Mouse (Mus musculus) left cerebral cortex, adult 2 months (tissue): ENCODE results near the gene Tmem140. TPM values are rescaled to one million over a fixed set of nuclear protein-coding genes. Genes with fewer than 3 reads are reported as not detected.
A peak's percentile ranks its signal among the peaks of the same experiment; 100 is the strongest.

ENCODE experiments used
- DNase-seq, 2 experiments: peaks; one replicate each; pipeline ENCODE4 v3.0.0; 2021 to 2022; ENCODE audit warnings: low spot score in 2 of 2, mixed read lengths in 1 of 2; ENCODE audit errors: extremely low spot score in 1 of 2
- H3K27ac ChIP-seq: fragments of 200-600 bp; 2 replicates; pipeline ENCODE4 v1.8.1; 2022
- H3K4me3 ChIP-seq: fragments of 200-600 bp; 2 replicates; pipeline ENCODE4 v1.8.1; 2022
- CTCF ChIP-seq: fragments of 200-600 bp; IDR thresholded peaks from 2 replicates; pipeline ENCODE4 v1.8.1; 2022; ENCODE audit warnings: antibody characterized with exemption, mild to moderate bottlenecking, moderate library complexity
- intact Hi-C: fragments of 180-260 bp; cut with DNase I; formaldehyde crosslinking; loops from one replicate; pipeline ENCODE4 v1.15.1; 2025
- total RNA-seq, 2 experiments: library from RNA; stranded (reverse); gene quantifications; 2 replicates each; pipeline ENCODE4 v1.2.3; 2021

Gene Tmem140
- total RNA-seq, 2 experiments from 2014 or later, result 3.1 TPM

- TF ChIP-seq CTCF, result peak; percentile 73
- intact Hi-C loops, result loop anchor here (1.0 to 5.0 kb wide), 4 partner anchors 33 to 585 kb away; partner anchors contain the start of genes Agbl3 and Wdr91
- Histone ChIP-seq H3K27ac (peak within 1 kb of the TSS; percentile 96), H3K4me3 (peak within 1 kb of the TSS; percentile 74)
- peak; percentile 89 to 91 for DNase-seq
Observed at GRCm38 (mm10) chr6:34877509-34878321, 14.8 kb downstream of the Tmem140 start, which contains the start of gene Cyren. Gene Cyren (minus strand): TSS chr6:34878060.

- no peak for TF ChIP-seq CTCF
- no peak overlapping the region; the same call in 1 of the 2 replicates for H3K27ac ChIP-seq
- intact Hi-C loops, result loop anchor here (2.0 to 5.0 kb wide), 3 partner anchors 32 to 586 kb away; partner anchors contain the start of gene Wdr91
- no peak overlapping the region for H3K4me3 ChIP-seq
- DNase-seq, result no peak
Observed at GRCm38 (mm10) chr6:34879101-34879740, 16.3 kb downstream of the Tmem140 start.

- peak; percentile 58 for TF ChIP-seq CTCF
- Histone ChIP-seq H3K4me3 (no peak overlapping the region), H3K27ac (no peak overlapping the region)
- DNase-seq, result peak; percentile 57
- intact Hi-C loops, result loop anchor here (2.0 to 5.0 kb wide), 3 partner anchors 31 to 587 kb away; partner anchors contain the start of gene Wdr91
Observed at GRCm38 (mm10) chr6:34879911-34880475, 17.0 kb downstream of the Tmem140 start.

GRCm38 (mm10) chr6:34884724-34885123 lies 21.8 kb downstream of the Tmem140 start:
- DNase-seq, result no peak
- no peak for TF ChIP-seq CTCF
- intact Hi-C loops, result no loop called here
- Histone ChIP-seq H3K27ac (no peak overlapping the region), H3K4me3 (no peak overlapping the region)

GRCm38 (mm10) chr6:34887131-34887850 lies 24.3 kb downstream of the Tmem140 start:
- no peak for DNase-seq
- Histone ChIP-seq H3K4me3 (no peak overlapping the region), H3K27ac (peak overlapping the region; percentile 50; the same call in 1 of the 2 replicates)
- TF ChIP-seq CTCF, result no peak
- intact Hi-C loops, result no loop called here

GRCm38 (mm10) chr6:34889185-34889584 lies 26.2 kb downstream of the Tmem140 start:
- no peak overlapping the region for H3K4me3 ChIP-seq
- no peak for DNase-seq
- H3K27ac ChIP-seq, result no peak overlapping the region
- intact Hi-C loops, result no loop called here
- TF ChIP-seq CTCF, result no peak

GRCm38 (mm10) chr6:34895569-34895968 lies 32.6 kb downstream of the Tmem140 start:
- TF ChIP-seq CTCF, result no peak
- no peak overlapping the region for H3K27ac ChIP-seq
- no peak overlapping the region for H3K4me3 ChIP-seq
- DNase-seq, result no peak
- intact Hi-C loops, result no loop called here

GRCm38 (mm10) chr6:34896168-34896780 lies 33.3 kb downstream of the Tmem140 start:
- TF ChIP-seq CTCF, result no peak
- intact Hi-C loops, result no loop called here
- Histone ChIP-seq H3K27ac (no peak overlapping the region), H3K4me3 (no peak overlapping the region)
- no peak for DNase-seq

- Histone ChIP-seq H3K27ac (no peak overlapping the region), H3K4me3 (no peak overlapping the region)
- intact Hi-C loops, result no loop called here
- DNase-seq, result no peak
- no peak for TF ChIP-seq CTCF
Observed at GRCm38 (mm10) chr6:34899127-34899526, 36.2 kb downstream of the Tmem140 start.

- Histone ChIP-seq H3K27ac (no peak overlapping the region), H3K4me3 (no peak overlapping the region)
- intact Hi-C loops, result no loop called here
- TF ChIP-seq CTCF, result no peak
- DNase-seq, result no peak
Observed at GRCm38 (mm10) chr6:34900990-34901389, 38.0 kb downstream of the Tmem140 start.

GRCm38 (mm10) chr6:34901911-34902444 lies 39.0 kb downstream of the Tmem140 start:
- DNase-seq, result no peak
- Histone ChIP-seq H3K27ac (no peak overlapping the region), H3K4me3 (no peak overlapping the region)
- intact Hi-C loops, result no loop called here
- no peak for TF ChIP-seq CTCF
